Mouse (Mus musculus): Measurements from ENCODE around the gene Taf11.

DNA sequence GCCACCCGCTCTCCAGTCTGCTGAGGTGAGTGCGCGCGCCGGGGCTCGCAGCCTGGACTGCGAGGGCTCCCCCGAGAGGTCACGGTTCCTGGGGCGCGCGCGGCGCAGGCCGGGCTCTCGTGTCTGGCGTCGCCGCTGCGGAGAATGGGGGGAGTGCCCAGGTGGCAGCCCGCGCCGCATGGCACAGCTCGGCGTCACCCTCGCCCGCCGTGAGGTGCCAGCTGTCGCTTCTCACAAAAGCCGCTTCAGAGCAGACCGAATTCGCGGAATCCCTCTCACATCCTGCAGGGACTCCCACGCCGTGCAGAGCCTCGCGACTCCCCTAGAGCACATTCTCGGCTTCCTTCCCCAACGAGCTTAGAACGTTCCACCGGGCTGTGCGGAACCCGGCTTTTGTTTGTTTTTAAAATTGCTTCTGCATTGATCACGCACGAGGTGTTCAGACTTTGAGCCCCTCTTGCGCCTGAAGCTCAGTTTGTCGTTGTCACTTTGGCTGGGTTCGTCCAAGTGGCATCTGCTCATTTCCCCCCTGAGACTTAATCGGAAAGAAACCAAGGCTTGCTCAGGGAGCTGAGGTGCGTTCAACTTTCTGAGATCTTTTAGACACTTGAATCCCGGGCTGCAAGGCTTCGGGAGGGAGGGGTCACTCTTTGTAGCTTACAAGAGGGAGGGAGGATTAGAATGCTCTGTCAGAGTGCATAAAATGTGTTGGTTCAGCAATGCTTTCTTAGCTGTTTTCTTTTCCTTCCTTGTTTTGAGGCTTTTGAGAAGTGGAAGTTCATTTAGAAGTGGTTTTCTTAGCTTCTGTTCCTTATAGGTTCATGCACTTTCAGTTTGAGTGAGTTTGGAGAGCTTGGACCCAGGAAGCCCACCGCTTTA, at the start of gene Taf11:
- TF ChIP-seq EP300 (IDR thresholded peaks at IDR 0.05; ENCODE audit: low read depth): no peak
- TF ChIP-seq CTCF (IDR thresholded peaks at IDR 0.05; ENCODE audit: low read depth): no peak
